Mouse (Mus musculus) E14TG2a.4 (cell line): ENCODE data around the gene Hnrnpm.

ENCODE experiments used
- CTCF ChIP-seq: conservative IDR thresholded peaks from 2 replicates; pipeline ENCODE4 v1.5.1; 2014; ENCODE audit warnings: low read length
- NANOG ChIP-seq: IDR thresholded peaks from 2 replicates; pipeline ENCODE4 v1.6.1; 2014; ENCODE audit warnings: borderline replicate concordance, low read length, mixed read lengths
- POU5F1 ChIP-seq: IDR thresholded peaks from 2 replicates; pipeline ENCODE4 v1.6.1; 2014; ENCODE audit warnings: low read length, borderline replicate concordance

GRCm38 (mm10) chr17:33631796-33632195, 54.9 kb downstream of the Hnrnpm start:
- TF ChIP-seq NANOG (no peak), CTCF (no peak), POU5F1 (no peak)
